Mouse (Mus musculus) hindbrain, embryonic 16.5 days (tissue): ENCODE results near the gene Higd1b. TPM values are rescaled to one million over a fixed set of nuclear protein-coding genes. Genes with fewer than 3 reads are reported as not detected.

Experiments
- ATAC-seq: fragments of 200-750 bp; cut with Nextera tagmentation; 2 replicates; pipeline ENCODE4 v1.8.0; 2017; ENCODE audit warnings: moderate TSS enrichment, moderate library complexity
- H3K27ac ChIP-seq: fragments of 300-500 bp; sonication (generic); 2 replicates; pipeline ENCODE4 v1.5.1; 2014; ENCODE audit warnings: low read depth, mild to moderate bottlenecking, control low read depth, low read length, moderate library complexity
- H3K27me3 ChIP-seq: fragments of 300-500 bp; sonication (generic); replicated peaks from 2 replicates; pipeline ENCODE4 v1.6.1; 2014; ENCODE audit warnings: low read length; ENCODE audit not compliant: control insufficient read depth, insufficient read depth
- H3K36me3 ChIP-seq: fragments of 300-500 bp; sonication (generic); 2 replicates; pipeline ENCODE4 v1.6.1; 2014; ENCODE audit warnings: mild to moderate bottlenecking, low read length, moderate library complexity, mixed read lengths; ENCODE audit not compliant: control insufficient read depth, insufficient read depth
- H3K4me1 ChIP-seq: fragments of 300-500 bp; sonication (generic); 2 replicates; pipeline ENCODE4 v1.6.1; 2014; ENCODE audit warnings: low read depth, low read length; ENCODE audit not compliant: control insufficient read depth, insufficient read depth
- H3K4me2 ChIP-seq: fragments of 300-500 bp; sonication (generic); 2 replicates; pipeline ENCODE4 v1.6.1; 2014; ENCODE audit warnings: mild to moderate bottlenecking, low read length, control low read depth, moderate library complexity
- H3K4me3 ChIP-seq: fragments of 300-500 bp; sonication (generic); 2 replicates; pipeline ENCODE4 v1.5.1; 2014; ENCODE audit warnings: mild to moderate bottlenecking, low read length, control low read depth, moderate library complexity
- H3K9ac ChIP-seq: fragments of 300-500 bp; sonication (generic); 2 replicates; pipeline ENCODE4 v1.6.1; 2014; ENCODE audit warnings: low read depth, mild to moderate bottlenecking, control low read depth, low read length, moderate library complexity
- H3K9me3 ChIP-seq: fragments of 300-500 bp; sonication (generic); 2 replicates; pipeline ENCODE4 v1.6.1; 2014; ENCODE audit warnings: mild to moderate bottlenecking, low read length, moderate library complexity; ENCODE audit not compliant: control insufficient read depth
- WGBS: fragments of 180-500 bp; shearing (Covaris S2); extraction: QIAGEN DNeasy Blood & Tissue Kit; methylation state at CpG from one replicate; pipeline ENCODE4 v1.1.7; 2014; 5-methylcytosine and 5-hydroxymethylcytosine counted together
- polyA plus RNA-seq: library from polyadenylated mRNA; unstranded; fragments of >200 nt; fragmentation: Nextera tagmentation; extraction: Ambion mirVana; gene quantifications from 2 replicates; pipeline ENCODE4 v1.2.1, GENCODE M21; 2015

Higd1b gene
- 14.9 and 19.5 TPM in 2 replicates for polyA plus RNA-seq

DNA sequence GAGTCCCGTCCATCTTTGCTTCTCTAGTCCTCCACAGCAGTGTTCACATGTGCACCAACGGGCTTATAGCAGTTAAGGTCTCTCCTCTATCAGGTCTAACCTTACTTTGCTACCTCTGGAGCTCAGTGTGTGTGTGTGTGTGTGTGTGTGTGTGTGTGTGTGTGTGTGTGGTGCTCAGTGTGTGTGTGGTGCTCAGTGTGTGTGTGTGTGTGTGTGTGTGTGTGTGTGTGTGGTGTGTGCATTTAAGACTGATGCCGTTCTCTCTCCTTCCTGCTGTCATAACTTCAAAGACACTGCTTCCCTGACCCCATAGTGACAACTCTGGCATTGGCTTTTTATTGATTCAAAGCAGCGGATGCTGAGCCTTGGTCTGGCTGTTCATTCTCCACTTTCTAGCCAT lies at the start of gene Higd1b:
Gene Higd1b (plus strand): TSS at position 301 of the 400 bp plus-strand sequence.
- no peaks in the 10 kb centered on the region for H3K27me3 ChIP-seq
- no peak within 1 kb of the TSS for H3K4me2 ChIP-seq
- no peak within 1 kb of the TSS for H3K4me3 ChIP-seq
- no peak within 1 kb of the TSS for H3K27ac ChIP-seq
- H3K4me1 ChIP-seq: no peaks in the 10 kb centered on the region
- H3K9me3 ChIP-seq: no peaks in the 10 kb centered on the region
- H3K9ac ChIP-seq: no peak within 1 kb of the TSS
- H3K36me3 ChIP-seq: peaks cover 30% of the 10 kb centered on the region
- WGBS: 81% methylated on average over 4 of the region's 4 CpGs
- no peak for ATAC-seq

DNA sequence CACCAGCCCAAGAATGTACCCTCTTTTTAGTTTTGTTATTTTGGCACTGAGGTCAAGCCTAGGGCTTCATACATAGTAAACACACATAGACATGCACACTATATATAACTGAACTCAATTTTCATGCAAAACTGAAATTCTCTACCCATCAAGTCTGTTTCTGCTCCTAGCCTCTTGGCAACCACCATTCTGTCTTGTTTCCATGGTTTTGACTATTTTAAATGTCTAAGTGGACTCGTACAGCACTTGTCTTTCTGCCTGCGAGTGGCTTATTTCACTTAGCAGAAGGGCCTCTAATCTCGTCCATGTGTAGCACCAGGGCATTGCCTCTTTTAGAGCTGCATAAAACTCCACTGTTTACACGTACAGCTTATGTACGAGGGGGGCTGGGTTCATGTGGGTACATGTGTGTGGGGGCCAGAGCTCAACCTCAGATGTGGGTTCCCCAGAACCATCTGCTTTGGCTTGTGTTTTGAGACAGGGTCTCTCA lies 47.9 kb upstream of the Higd1b start:
- Histone ChIP-seq H3K27me3 (no peaks in the 10 kb centered on the region), H3K36me3 (no peaks in the 10 kb centered on the region), H3K4me1 (no peaks in the 10 kb centered on the region), H3K9ac (no peak overlapping the region), H3K9me3 (no peaks in the 10 kb centered on the region), H3K27ac (no peak overlapping the region), H3K4me3 (no peak overlapping the region), H3K4me2 (no peak overlapping the region)
- ATAC-seq: no peak
- 82% methylated on average over 5 of the region's 5 CpGs for WGBS

DNA sequence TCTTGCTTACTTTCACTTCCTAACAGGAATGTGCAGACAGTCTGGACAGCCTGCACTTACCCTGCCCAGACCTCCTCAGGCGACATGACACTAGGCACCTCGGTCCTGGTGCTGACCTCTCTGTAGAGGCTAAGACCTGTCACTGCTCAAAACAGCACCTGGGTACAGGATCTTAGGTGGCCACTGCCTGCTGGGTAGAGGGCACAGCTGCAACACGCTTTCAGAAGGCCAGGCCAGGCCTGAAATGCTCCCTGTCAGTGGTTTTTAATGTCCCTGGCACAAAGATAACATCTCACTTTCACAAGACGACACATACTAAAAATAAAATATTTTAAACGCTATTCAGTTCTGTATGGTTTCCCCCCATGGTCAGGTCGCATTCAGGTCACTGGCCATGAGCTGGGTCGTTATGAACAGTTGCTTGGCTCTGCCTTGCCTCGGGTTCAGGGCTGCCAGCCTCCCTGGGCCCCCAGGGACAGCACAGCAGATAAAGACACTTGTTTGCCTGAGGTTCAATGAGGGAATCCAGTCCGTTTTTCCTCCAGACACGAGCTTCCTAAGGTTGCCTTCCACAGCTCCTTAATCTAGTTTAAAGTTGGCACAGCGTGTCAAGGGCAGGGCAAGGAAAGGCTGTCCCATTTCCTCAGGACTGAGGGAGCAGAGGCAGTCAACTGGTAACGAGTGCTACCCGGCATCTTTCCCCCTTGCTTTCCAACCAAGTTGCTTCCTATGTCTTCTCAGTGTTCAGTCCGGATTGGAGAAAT lies 43.8 kb upstream of the Higd1b start:
- Histone ChIP-seq H3K4me1 (no peaks in the 10 kb centered on the region), H3K27me3 (no peaks in the 10 kb centered on the region), H3K4me3 (no peak overlapping the region), H3K36me3 (no peaks in the 10 kb centered on the region), H3K9ac (no peak overlapping the region), H3K27ac (no peak overlapping the region), H3K9me3 (no peaks in the 10 kb centered on the region), H3K4me2 (no peak overlapping the region)
- ATAC-seq: no peak
- WGBS: 59% methylated on average over 14 of the region's 14 CpGs

DNA sequence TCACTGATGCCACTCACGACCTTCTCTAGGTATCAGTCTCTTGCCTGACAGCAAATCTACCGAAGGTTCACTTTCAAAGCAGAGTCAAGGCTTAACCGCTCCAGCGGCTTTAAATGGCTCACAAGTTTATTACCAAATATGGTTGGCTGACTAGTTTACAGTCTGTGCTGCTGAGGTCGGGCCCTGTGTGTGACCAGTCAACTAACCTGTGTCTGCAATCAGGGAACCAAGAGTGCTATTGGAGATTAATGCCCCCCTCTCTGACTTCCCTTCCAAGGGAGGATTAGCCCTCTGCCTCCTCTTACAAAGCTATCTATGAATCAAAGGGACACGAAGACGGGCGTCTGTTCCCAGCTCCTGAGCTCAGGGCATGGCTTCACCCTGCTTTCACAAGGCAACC lies 41.5 kb upstream of the Higd1b start:
- Histone ChIP-seq H3K27me3 (no peaks in the 10 kb centered on the region), H3K9ac (no peak overlapping the region), H3K4me3 (no peak overlapping the region), H3K9me3 (no peaks in the 10 kb centered on the region), H3K4me1 (no peaks in the 10 kb centered on the region), H3K36me3 (no peaks in the 10 kb centered on the region), H3K4me2 (no peak overlapping the region), H3K27ac (no peak overlapping the region)
- WGBS: 70% methylated on average over 8 of the region's 8 CpGs
- ATAC-seq: no peak

DNA sequence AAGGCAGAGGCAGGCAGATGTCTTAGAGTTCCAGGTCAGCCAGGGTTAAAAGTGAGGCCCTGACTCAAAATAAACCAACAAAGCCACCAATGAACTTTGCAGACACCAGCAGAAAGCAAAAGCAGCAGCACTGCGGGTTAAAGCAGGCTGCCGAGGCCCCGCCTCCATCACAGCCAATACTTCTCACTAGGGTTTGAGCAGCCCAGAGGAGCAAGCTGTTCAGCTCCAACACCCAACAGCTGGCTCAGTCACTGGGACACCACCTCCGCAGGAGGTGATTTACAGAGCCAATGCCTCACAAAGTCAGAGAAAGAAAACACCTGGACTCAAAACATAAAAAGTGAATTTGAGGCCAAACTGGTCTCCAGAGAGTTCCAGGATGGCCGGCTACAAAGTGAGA lies 32.2 kb upstream of the Higd1b start:
- Histone ChIP-seq H3K4me2 (no peak overlapping the region), H3K27ac (no peak overlapping the region), H3K27me3 (no peaks in the 10 kb centered on the region), H3K36me3 (peaks cover 2% of the 10 kb centered on the region; the same call in 1 of the 2 replicates), H3K9ac (no peak overlapping the region), H3K4me3 (no peak overlapping the region), H3K4me1 (no peaks in the 10 kb centered on the region), H3K9me3 (no peaks in the 10 kb centered on the region)
- 85% methylated on average over 5 of the region's 5 CpGs for WGBS
- ATAC-seq: no peak

DNA sequence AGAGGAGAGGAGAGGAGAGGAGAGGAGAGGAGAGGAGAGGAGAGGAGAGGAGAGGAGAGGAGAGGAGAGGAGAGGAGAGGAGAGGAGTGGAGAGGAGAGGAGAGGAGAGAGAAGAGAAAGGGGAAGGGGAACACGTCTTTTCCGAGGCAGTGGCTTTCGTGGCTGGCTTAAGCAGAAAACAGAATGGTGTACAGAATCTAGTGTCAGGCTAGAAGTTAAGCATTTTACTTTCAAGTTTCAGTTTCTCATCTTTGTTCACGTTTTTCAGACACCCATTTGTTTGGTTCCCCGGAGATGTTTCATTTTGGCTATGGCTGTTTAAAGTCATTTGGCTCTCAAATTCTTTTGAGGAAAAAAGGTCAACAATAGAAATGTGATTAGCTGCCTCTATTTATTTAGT lies 27.4 kb upstream of the Higd1b start:
- Histone ChIP-seq H3K4me2 (no peak overlapping the region), H3K36me3 (peaks cover 2% of the 10 kb centered on the region; the same call in 1 of the 2 replicates), H3K4me1 (no peaks in the 10 kb centered on the region), H3K9me3 (no peaks in the 10 kb centered on the region), H3K4me3 (no peak overlapping the region), H3K27ac (no peak overlapping the region), H3K9ac (no peak overlapping the region), H3K27me3 (no peaks in the 10 kb centered on the region)
- ATAC-seq: no peak
- WGBS: 77% methylated on average over 5 of the region's 5 CpGs

DNA sequence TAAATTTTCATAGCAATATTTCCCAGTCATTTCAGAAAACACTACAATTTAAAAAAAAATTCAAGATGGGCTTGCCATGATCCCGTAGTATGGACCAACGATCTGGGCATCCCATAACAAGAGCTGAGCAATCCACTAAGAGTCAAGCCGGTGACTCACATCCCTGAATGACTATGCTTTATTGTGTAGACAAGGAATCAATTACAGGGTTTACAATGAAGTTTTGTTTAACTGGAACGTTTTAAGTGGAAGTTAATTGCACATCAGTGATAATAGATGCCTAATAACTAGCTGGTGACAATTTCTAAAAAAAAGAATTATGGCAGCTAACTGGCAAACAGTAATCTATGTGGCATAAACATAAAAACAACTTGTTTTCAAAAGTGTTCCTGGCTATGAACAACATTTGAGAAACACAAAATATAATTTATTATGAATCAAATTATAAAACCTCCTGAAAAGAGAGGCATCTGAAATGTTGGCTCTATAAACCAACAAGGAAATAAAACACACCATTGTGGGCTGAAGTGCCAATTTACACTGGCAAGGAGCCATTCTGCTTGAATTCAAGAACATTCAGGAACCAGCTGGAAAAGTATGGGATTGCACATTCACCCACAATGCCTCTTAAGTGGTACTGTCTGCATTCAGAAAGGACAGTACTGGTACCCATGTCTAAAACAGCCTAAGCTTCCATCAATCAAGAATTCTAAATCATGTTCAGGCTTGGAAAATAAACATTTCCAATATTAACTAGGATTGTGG lies 24.7 kb upstream of the Higd1b start:
- Histone ChIP-seq H3K36me3 (no peaks in the 10 kb centered on the region), H3K4me3 (no peak overlapping the region)
- WGBS: 46% methylated on average over 4 of the region's 4 CpGs

DNA sequence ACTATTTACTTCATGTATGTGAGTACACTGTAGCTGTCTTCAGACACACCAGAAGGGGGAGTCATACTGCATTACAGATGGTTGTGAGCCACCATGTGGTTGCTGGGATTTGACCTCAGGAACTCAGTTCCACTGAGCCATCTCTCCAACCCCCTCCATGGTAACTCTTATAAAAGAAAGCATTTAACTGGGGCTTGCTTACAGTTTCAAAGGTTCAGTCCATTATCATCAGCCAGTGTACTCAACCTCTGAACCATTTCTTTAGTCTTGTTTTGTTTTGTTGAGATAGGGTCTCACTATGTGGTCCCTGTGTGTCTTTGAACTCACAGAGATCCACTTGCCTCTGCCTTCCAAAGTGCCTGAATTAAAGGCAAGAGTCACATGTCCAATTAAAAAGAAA lies 20.8 kb upstream of the Higd1b start:
- Histone ChIP-seq H3K9ac (no peak overlapping the region), H3K27ac (no peak overlapping the region), H3K27me3 (no peaks in the 10 kb centered on the region), H3K36me3 (no peaks in the 10 kb centered on the region), H3K4me3 (no peak overlapping the region), H3K4me2 (no peak overlapping the region), H3K9me3 (no peaks in the 10 kb centered on the region), H3K4me1 (peaks cover 13% of the 10 kb centered on the region)
- no peak for ATAC-seq

More for the DNA sequence above, 24.7 kb upstream of the Higd1b start:
- Histone ChIP-seq H3K4me2 (no peak overlapping the region), H3K9ac (no peak overlapping the region), H3K4me1 (no peaks in the 10 kb centered on the region), H3K9me3 (no peaks in the 10 kb centered on the region), H3K27me3 (no peaks in the 10 kb centered on the region), H3K27ac (no peak overlapping the region)
- ATAC-seq: no peak
